Mouse (Mus musculus) embryonic facial prominence, embryonic 15.5 days (tissue): ENCODE measurements around the gene Nlrp14. TPM values are rescaled to one million over a fixed set of nuclear protein-coding genes. Genes with fewer than 3 reads are reported as not detected.

Experiments used
- ATAC-seq: fragments of 200-750 bp; cut with Nextera tagmentation; 2 replicates; pipeline ENCODE4 v1.8.0; 2017; ENCODE audit warnings: low read depth, moderate TSS enrichment; ENCODE audit not compliant: insufficient number of reproducible peaks, low FRiP score, low TSS enrichment
- H3K27ac ChIP-seq: fragments of 300-500 bp; sonication (generic); replicated peaks from 2 replicates; pipeline ENCODE4 v1.5.1; 2015; ENCODE audit warnings: mild to moderate bottlenecking, inconsistent platforms
- H3K27me3 ChIP-seq: fragments of 300-500 bp; sonication (generic); 2 replicates; pipeline ENCODE4 v1.6.1; 2015; ENCODE audit warnings: inconsistent platforms
- H3K36me3 ChIP-seq: fragments of 300-500 bp; sonication (generic); 2 replicates; pipeline ENCODE4 v1.6.1; 2015; ENCODE audit warnings: mild to moderate bottlenecking, inconsistent platforms
- H3K4me1 ChIP-seq: fragments of 300-500 bp; sonication (generic); 2 replicates; pipeline ENCODE4 v1.6.1; 2015; ENCODE audit warnings: inconsistent platforms
- H3K4me2 ChIP-seq: fragments of 300-500 bp; sonication (generic); replicated peaks from 2 replicates; pipeline ENCODE4 v1.6.1; 2015; ENCODE audit warnings: mild to moderate bottlenecking, inconsistent platforms
- H3K4me3 ChIP-seq: fragments of 300-500 bp; sonication (generic); replicated peaks from 2 replicates; pipeline ENCODE4 v1.5.1; 2015; ENCODE audit warnings: mild to moderate bottlenecking, inconsistent platforms
- H3K9ac ChIP-seq: fragments of 300-500 bp; sonication (generic); 2 replicates; pipeline ENCODE4 v1.6.1; 2015; ENCODE audit warnings: inconsistent platforms
- H3K9me3 ChIP-seq: fragments of 300-500 bp; sonication (generic); replicated peaks from 2 replicates; pipeline ENCODE4 v1.6.1; 2016; ENCODE audit warnings: inconsistent platforms
- WGBS: fragments of 180-500 bp; shearing (Covaris S2); methylation state at CpG from one replicate; pipeline ENCODE4 v1.1.7; 2015; 5-methylcytosine and 5-hydroxymethylcytosine counted together
- polyA plus RNA-seq: library from polyadenylated mRNA; unstranded; fragments of >200 nt; fragmentation: Nextera tagmentation; extraction: Ambion mirVana; gene quantifications from 2 replicates; pipeline ENCODE4 v1.2.1, GENCODE M21; 2015

Nlrp14 gene
- polyA plus RNA-seq, 1 experiment from 2014 or later: not detected

DNA sequence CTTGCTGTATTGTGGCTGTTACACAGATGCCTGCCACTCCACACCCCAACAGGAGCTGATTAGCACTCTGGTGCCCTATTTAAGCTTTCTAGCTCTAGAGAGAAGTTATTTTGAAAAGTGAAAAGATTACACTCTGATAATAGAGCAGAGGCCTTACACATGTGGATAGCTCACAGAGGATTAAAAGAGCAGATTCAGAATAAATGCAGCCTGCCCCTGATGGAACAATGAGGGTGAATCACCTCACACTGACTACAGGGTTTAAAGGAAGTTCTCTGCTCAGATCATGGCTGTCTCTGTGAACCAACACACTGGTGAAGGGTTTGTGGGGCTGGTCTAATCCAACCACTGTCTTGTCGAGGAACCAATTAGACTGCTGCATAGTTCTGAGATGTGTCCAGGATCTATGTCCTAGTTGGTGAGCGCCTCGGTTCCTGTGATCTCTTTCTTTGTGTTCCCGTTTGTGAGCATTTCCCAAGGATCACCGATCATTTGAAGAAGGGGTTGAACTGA is 74.6 kb downstream of the Nlrp14 start:
- no peak for ATAC-seq
- Histone ChIP-seq H3K4me3 (no peak overlapping the region), H3K4me2 (no peak overlapping the region), H3K27me3 (no peaks in the 10 kb centered on the region), H3K9me3 (no peaks in the 10 kb centered on the region), H3K4me1 (no peaks in the 10 kb centered on the region), H3K36me3 (no peaks in the 10 kb centered on the region), H3K27ac (no peak overlapping the region), H3K9ac (no peak overlapping the region)
- 82% methylated on average over 5 of the region's 5 CpGs for WGBS

Other genes starting within 250 kb of the Nlrp14 start
- gene Olfr709-ps1, start 234.8 kb upstream of the Nlrp14 start, polyA plus RNA-seq: 0.05 TPM in 1 of 2 replicates, not detected in the other
- gene Olfr710, start 218.7 kb upstream of the Nlrp14 start, polyA plus RNA-seq: not detected in 2 replicates
- gene Olfr6, start 203.1 kb upstream of the Nlrp14 start, polyA plus RNA-seq: 0.11 TPM in 1 of 2 replicates, not detected in the other
- gene Olfr711, start 191.5 kb upstream of the Nlrp14 start, polyA plus RNA-seq: not detected in 2 replicates
- gene Olfr2, start 160.9 kb upstream of the Nlrp14 start, polyA plus RNA-seq: not detected in 2 replicates
- 0.16 TPM in 1 of 2 replicates, not detected in the other for gene Olfr713, start 135.8 kb upstream of the Nlrp14 start, polyA plus RNA-seq
- gene Olfr714, start 96.0 kb upstream of the Nlrp14 start, polyA plus RNA-seq: not detected in 2 replicates
- 0.08 and 0.12 TPM in 2 replicates for gene Olfr17, start 73.8 kb upstream of the Nlrp14 start, polyA plus RNA-seq
- not detected in 2 replicates for gene Olfr715b, start 56.6 kb upstream of the Nlrp14 start, polyA plus RNA-seq
- not detected in 2 replicates for gene Olfr715, start 35.9 kb upstream of the Nlrp14 start, polyA plus RNA-seq
- 0.05 TPM in 1 of 2 replicates, not detected in the other for gene Olfr716, start 28.7 kb upstream of the Nlrp14 start, polyA plus RNA-seq
- gene Rbmxl2, start 42.5 kb downstream of the Nlrp14 start, polyA plus RNA-seq: not detected in 2 replicates
- 4.3 and 4.7 TPM in 2 replicates for gene Syt9, start 203.7 kb downstream of the Nlrp14 start, polyA plus RNA-seq